Mouse (Mus musculus): Measurements from ENCODE around the gene Tagap. TPM values are rescaled to one million over a fixed set of nuclear protein-coding genes. Genes with fewer than 3 reads are reported as not detected.

Gene Tagap
- total and polyA plus RNA-seq, 3 experiments, result 14.2 to 20.9 (median 16.3) TPM

DNA sequence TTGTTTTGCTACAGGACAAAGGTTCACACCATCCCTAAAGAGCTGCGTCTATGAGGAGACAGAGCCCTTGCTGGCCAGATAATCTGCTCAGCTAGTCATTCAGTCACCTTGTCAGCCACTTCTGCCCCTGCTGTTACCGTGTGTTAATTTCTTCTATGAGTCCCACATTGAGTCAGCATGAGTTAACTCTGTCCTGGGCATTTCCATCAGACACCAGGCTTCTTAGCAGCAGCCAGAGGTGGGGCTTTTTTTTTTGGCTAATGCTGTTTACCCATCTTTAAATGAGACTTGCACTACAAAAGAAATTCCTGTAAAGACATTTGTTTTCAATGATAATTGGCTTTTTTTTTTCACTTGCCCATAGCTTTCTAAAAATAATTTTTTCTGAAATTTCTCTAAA lies 20.8 kb upstream of the Tagap start (continued):
- TF ChIP-seq PAX5 (IDR thresholded peaks at IDR 0.05; ENCODE audit: low read length), result no peak
- no peak for TF ChIP-seq SIN3A (IDR thresholded peaks at IDR 0.05; ENCODE audit: low read length)
- TF ChIP-seq USF2 (conservative IDR thresholded peaks at IDR 0.05; ENCODE audit: low read depth, low read length), result no peak
- no peak for TF ChIP-seq ELF1 (IDR thresholded peaks at IDR 0.05; ENCODE audit: low read depth, low read length)
- TF ChIP-seq MEF2A (IDR thresholded peaks at IDR 0.05; ENCODE audit: borderline replicate concordance, low read depth, low read length), result peak; percentile 80
- TF ChIP-seq MAFK (IDR thresholded peaks at IDR 0.05; ENCODE audit: insufficient replicate concordance, low read length), result 0 out of 2 replicates have a peak, but pooled peaks have one; percentile 43
- no peak for TF ChIP-seq MAX (IDR thresholded peaks at IDR 0.05; ENCODE audit: low read length)
- no peak for TF ChIP-seq ZMIZ1 (IDR thresholded peaks at IDR 0.05; ENCODE audit: low read depth, low read length)
- TF ChIP-seq ZNF384 (IDR thresholded peaks at IDR 0.05; ENCODE audit: low read depth, low read length), result peak; percentile 92
- no peak for TF ChIP-seq POLR2A (IDR thresholded peaks at IDR 0.05; ENCODE audit: low read depth, low read length)
- TF ChIP-seq CHD2 (IDR thresholded peaks at IDR 0.05; ENCODE audit: low read length), result peak; percentile 30; the same call in 1 of the 2 replicates

DNA sequence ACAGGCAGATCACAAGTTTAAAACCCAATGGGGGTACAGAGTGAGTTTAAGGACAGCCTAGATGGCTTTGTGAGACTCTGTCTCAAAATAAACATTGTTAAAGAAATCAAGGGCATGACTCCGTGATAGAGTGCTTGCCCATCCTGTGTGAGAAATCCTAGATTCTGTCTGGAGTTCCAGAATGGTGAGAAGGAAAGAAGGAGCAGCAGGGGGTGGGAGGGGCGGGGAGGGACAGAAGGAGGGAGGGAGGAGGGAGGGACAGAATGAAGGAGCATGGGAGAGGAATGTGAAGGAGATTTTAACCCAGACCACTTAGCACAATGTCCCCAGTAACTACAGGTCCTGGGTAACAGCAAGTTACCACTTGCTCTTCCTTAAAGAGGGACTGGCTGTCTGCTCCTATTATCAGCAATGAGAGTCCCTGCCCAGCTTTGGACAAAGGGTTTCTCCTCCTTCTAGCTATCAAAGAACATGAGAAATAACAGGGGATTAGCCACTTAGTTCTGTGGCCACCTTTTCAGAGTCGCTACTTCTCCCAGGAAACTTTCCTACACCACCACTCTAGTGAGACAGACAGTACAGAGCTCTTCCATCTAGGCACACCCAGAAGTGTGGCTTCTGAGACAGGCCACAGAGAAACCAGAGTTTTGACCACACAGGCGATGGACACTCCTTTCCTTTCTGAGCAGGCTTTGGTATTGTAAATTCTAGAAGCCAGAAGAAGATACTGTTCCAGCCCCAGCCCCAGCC lies 19.7 kb upstream of the Tagap start:
- no peak overlapping the region for H3K27ac ChIP-seq (ENCODE audit: insufficient read depth, low read depth)
- in situ Hi-C loops (cut with MboI; ENCODE audit: low pct_ligation_motif_present, low pct_unique_long_range_greater_than_20kb, low sequenced_read_pairs), result no loop called here
- peaks cover 4% of the 10 kb centered on the region for H3K9me3 ChIP-seq (replicated peaks; ENCODE audit: low read length)
- dilution Hi-C loops (cut with MboI; ENCODE audit: extremely low pct_ligation_motif_present, extremely low pct_unique_long_range_greater_than_20kb, low sequenced_read_pairs), result no loop called here
- H3K4me2 ChIP-seq (ENCODE audit: insufficient read depth, low read depth, poor library complexity, severe bottlenecking), result no peak overlapping the region
- TF ChIP-seq USF1 (IDR thresholded peaks at IDR 0.05; ENCODE audit: low read depth, low read length), result no peak
- no peak for TF ChIP-seq HCFC1 (IDR thresholded peaks at IDR 0.05; ENCODE audit: low read depth, low read length)
- no peak for TF ChIP-seq SMC3 (IDR thresholded peaks at IDR 0.05; ENCODE audit: low read depth, low read length)
- TF ChIP-seq RAD21 (IDR thresholded peaks at IDR 0.05; ENCODE audit: low read depth, low read length), result no peak
- TF ChIP-seq SIN3A (IDR thresholded peaks at IDR 0.05; ENCODE audit: low read length), result no peak
- no peak for TF ChIP-seq ZMIZ1 (IDR thresholded peaks at IDR 0.05; ENCODE audit: low read depth, low read length)
- TF ChIP-seq GABPA (IDR thresholded peaks at IDR 0.05; ENCODE audit: insufficient replicate concordance, low read depth, low read length), result no peak
- TF ChIP-seq NRF1 (IDR thresholded peaks at IDR 0.05; ENCODE audit: low read depth, low read length), result no peak
- TF ChIP-seq ZKSCAN1 (IDR thresholded peaks at IDR 0.05; ENCODE audit: borderline replicate concordance, low read depth, low read length), result no peak
- no peak for TF ChIP-seq ZC3H11A (IDR thresholded peaks at IDR 0.05; ENCODE audit: low read depth, low read length)
- no peak for TF ChIP-seq RCOR1 (conservative IDR thresholded peaks at IDR 0.05; ENCODE audit: low read depth, low read length)
- TF ChIP-seq BHLHE40 (IDR thresholded peaks at IDR 0.05; ENCODE audit: low read depth, low read length), result no peak
- TF ChIP-seq TCF12 (IDR thresholded peaks at IDR 0.05; ENCODE audit: low read depth, low read length), result no peak
- TF ChIP-seq JUN (IDR thresholded peaks at IDR 0.05; ENCODE audit: insufficient read depth, low read depth, low read length), result no peak
- no peak for TF ChIP-seq MAZ (IDR thresholded peaks at IDR 0.05; ENCODE audit: low read depth, low read length)
- no peak for TF ChIP-seq POLR2AphosphoS2 (IDR thresholded peaks at IDR 0.05; ENCODE audit: low read depth, low read length)
- TF ChIP-seq MAX (IDR thresholded peaks at IDR 0.05; ENCODE audit: low read length), result no peak
- no peak for TF ChIP-seq CHD2 (IDR thresholded peaks at IDR 0.05; ENCODE audit: low read length)
- H3K79me2 ChIP-seq (replicated peaks; ENCODE audit: control insufficient read depth, extremely low read depth, insufficient read depth, poor library complexity, severe bottlenecking), result no peaks in the 10 kb centered on the region
- H3K4me3 ChIP-seq (replicated peaks in 1 of 3; ENCODE audit: low read depth in 2 of 3, low read length in 2 of 3, poor library complexity in 1 of 3), result no peak overlapping the region
- DNase-seq (ENCODE audit: extremely low read depth), result no peak
- no peaks in the 10 kb centered on the region for H3K27me3 ChIP-seq (replicated peaks)
- H3K36me3 ChIP-seq (replicated peaks in 1 of 2; ENCODE audit: control insufficient read depth in 1 of 2, insufficient read depth in 1 of 2, low read length in 1 of 2), result no peaks in the 10 kb centered on the region
- H3K9ac ChIP-seq (ENCODE audit: insufficient read depth, low read depth), result peak overlapping the region; percentile 19; the same call in 1 of the 2 replicates
- H3K4me1 ChIP-seq (ENCODE audit: control insufficient read depth in 1 of 2, insufficient read depth in 2 of 2), result peaks cover 6 to 29% of the 10 kb centered on the region in 2 experiments; a peak in 3 of 4 replicates
